Mouse (Mus musculus) v-Abl transformed pro-B cells (cell line): Measurements from ENCODE around the gene Pbrm1.

Source experiments
- in situ Hi-C, 2 experiments: fragments of 400-800 bp; cut with MboI; formaldehyde crosslinking; loops; one replicate each; pipeline ENCODE4 v1.15.1; 2025; ENCODE audit not compliant: unreplicated experiment in 2 of 2

Pbrm1 gene

GRCm38 (mm10) chr14:31078597-31079208, 59.8 kb downstream of the Pbrm1 start:
- in situ Hi-C loops = no loop called here

- in situ Hi-C loops = no loop called here
Observed at GRCm38 (mm10) chr14:31079313-31080028, 60.5 kb downstream of the Pbrm1 start.

GRCm38 (mm10) chr14:31081147-31081546, 62.2 kb downstream of the Pbrm1 start:
- in situ Hi-C loops = no loop called here

- in situ Hi-C loops = no loop called here
Observed at GRCm38 (mm10) chr14:31087433-31087832, 68.5 kb downstream of the Pbrm1 start.

GRCm38 (mm10) chr14:31088515-31088914, 69.6 kb downstream of the Pbrm1 start:
- in situ Hi-C loops = no loop called here

GRCm38 (mm10) chr14:31089918-31090317, 71.0 kb downstream of the Pbrm1 start:
- in situ Hi-C loops = no loop called here

- in situ Hi-C loops = no loop called here
Observed at GRCm38 (mm10) chr14:31105156-31105555, 86.2 kb downstream of the Pbrm1 start.

- in situ Hi-C loops = no loop called here
Observed at GRCm38 (mm10) chr14:31110613-31111012, 91.7 kb downstream of the Pbrm1 start.

- in situ Hi-C loops = no loop called here
Observed at GRCm38 (mm10) chr14:31112187-31112586, 93.2 kb downstream of the Pbrm1 start.

GRCm38 (mm10) chr14:31114011-31114410, 95.1 kb downstream of the Pbrm1 start:
- in situ Hi-C loops = no loop called here

- in situ Hi-C loops = no loop called here
Observed at GRCm38 (mm10) chr14:31115522-31115921, 96.6 kb downstream of the Pbrm1 start.

GRCm38 (mm10) chr14:31125106-31126075, 106.5 kb downstream of the Pbrm1 start:
- in situ Hi-C loops = no loop called here

- in situ Hi-C loops = no loop called here
Observed at GRCm38 (mm10) chr14:31126826-31127225, 107.9 kb downstream of the Pbrm1 start.

- in situ Hi-C loops = no loop called here
Observed at GRCm38 (mm10) chr14:31128101-31128825, 109.3 kb downstream of the Pbrm1 start.

GRCm38 (mm10) chr14:31128826-31129219, 109.9 kb downstream of the Pbrm1 start, which contains the start of gene Smim4:
Gene Smim4, minus strand, starts transcription at chr14:31128956.
- in situ Hi-C loops = no loop called here

GRCm38 (mm10) chr14:31129326-31130235, 110.6 kb downstream of the Pbrm1 start:
- in situ Hi-C loops = no loop called here

- in situ Hi-C loops = no loop called here
Observed at GRCm38 (mm10) chr14:31130236-31131220, 111.6 kb downstream of the Pbrm1 start, which contains the start of gene Nt5dc2. Gene Nt5dc2, plus strand, starts transcription at chr14:31131053.

- in situ Hi-C loops = no loop called here
Observed at GRCm38 (mm10) chr14:31131272-31131821, 112.4 kb downstream of the Pbrm1 start.
